ENCODE assay signal across 8 mouse cellular contexts in the genomic region with DNA sequence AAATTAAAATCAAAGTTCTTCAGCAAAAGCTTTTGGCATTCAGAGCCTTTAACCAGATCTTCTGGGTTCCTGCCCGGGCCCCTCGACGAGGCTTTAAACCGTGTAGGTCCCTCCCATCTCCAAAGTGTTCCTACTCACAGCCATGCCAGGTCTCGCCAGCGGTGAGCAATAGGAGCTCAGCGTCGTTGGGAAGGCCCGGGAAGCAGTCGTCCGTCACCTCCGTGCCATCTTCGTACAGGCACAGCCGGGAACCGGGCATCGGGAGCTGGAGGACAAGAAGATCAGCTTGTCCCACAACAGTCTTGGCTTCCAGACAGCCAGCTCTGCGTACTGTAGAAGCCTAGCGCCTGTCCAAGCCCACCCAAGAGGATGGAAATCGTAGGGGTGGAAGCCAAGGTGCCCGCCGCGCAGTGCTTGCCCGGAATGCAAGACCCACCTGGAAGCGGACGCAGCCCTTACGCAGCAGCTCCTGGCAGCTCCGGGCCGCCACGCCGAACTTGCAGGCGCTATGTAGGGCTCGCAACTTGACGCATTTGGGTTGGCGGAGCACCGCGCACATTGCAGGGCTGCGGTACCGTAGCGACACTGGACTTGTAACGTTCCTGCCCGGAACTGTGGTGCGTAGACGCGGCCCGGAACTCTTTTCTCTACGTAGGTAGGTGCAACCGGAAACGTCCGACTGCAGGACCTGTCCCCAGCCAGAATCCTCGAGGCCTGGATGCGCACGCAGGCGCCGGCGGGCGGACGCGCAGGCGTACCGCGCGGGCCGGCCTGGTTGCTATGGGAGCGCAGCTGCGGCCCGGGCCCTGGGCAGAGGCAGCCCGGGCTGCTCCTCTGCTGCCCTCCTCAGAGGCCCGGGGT. TPM values are rescaled to one million over a fixed set of nuclear protein-coding genes. Genes with fewer than 3 reads are reported as not detected.
DNase-seq lines count a peak whose midpoint lies in the region; ATAC-seq lines count a peak whose summit lies in the region.

Dffb (minus strand) TSS at position 696 of the 861 bp plus-strand sequence.
Cep104 (plus strand) TSS at position 764 of the 861 bp plus-strand sequence.

- peak; percentile 93 for ATAC-seq in inflammation-experienced regulatory T-cells, adult 6 months
- ATAC-seq in megakaryocyte-erythroid progenitor cell, adult 5-6 weeks (replicated peaks; ENCODE audit: low FRiP score, low TSS enrichment, poor library complexity, severe bottlenecking), result peak; percentile 73

- intact Hi-C loops in gastrocnemius, postnatal 14 days (cut with DNase I; ENCODE audit: low total_unique reads), result no loop called here
- intact Hi-C loops in left cerebral cortex, postnatal 10 days (cut with DNase I), result no loop called here

- peak; percentile 91 for DNase-seq in adipocyte (ENCODE audit: low spot score)
- DNase-seq in embryo, embryonic 10 days (ENCODE audit: low spot score), result peak; percentile 95
- peak; percentile 95 for DNase-seq in gastrocnemius, postnatal 14 days
- peak; percentile 93 to 96 for DNase-seq in left cerebral cortex, postnatal 10 days (ENCODE audit: extremely low spot score in 1 of 2, low spot score in 2 of 2)
- peak; percentile 94 for DNase-seq in right cerebral cortex, postnatal 25 days
- DNase-seq in urinary bladder, postnatal 4 days (ENCODE audit: low spot score in 2 of 2), result peak; percentile 92 to 96

RNA-seq across cellular contexts. Expression of gene Dffb, which starts in this region (rescaled TPM):
- 1 to 10 TPM; 1.3 to 1.8 TPM for total RNA-seq in gastrocnemius, postnatal 14 days (2021)
- 10 to 100 TPM; 14.3 to 15.9 (median 15.5) TPM for polyA plus RNA-seq in inflammation-experienced regulatory T-cells, adult 6 months (2017; shearing (Covaris generic))
- total RNA-seq in left cerebral cortex, postnatal 10 days (2021), result 10 to 100 TPM; 12.1 to 13.8 TPM
- 6.4 and 9.5 TPM in 2 replicates for total RNA-seq in megakaryocyte-erythroid progenitor cell, adult 5-6 weeks (2014; fragmentation: Nextera tagmentation)
- total RNA-seq in megakaryocyte-erythroid progenitor cell, adult 5-6 weeks (2017), result 11.8 and 15.0 TPM in 2 replicates

RNA-seq across cellular contexts. Expression of gene Cep104, which starts in this region (rescaled TPM):
- 10 to 100 TPM; 15.2 to 15.3 TPM for total RNA-seq in gastrocnemius, postnatal 14 days (2021)
- polyA plus RNA-seq in inflammation-experienced regulatory T-cells, adult 6 months (2017; shearing (Covaris generic)), result 1 to 10 TPM; 3.3 to 4.2 (median 3.6) TPM
- total RNA-seq in left cerebral cortex, postnatal 10 days (2021), result 10 to 100 TPM; 23.8 to 24.0 TPM
- 10.6 and 18.1 TPM in 2 replicates for total RNA-seq in megakaryocyte-erythroid progenitor cell, adult 5-6 weeks (2014; fragmentation: Nextera tagmentation)
- total RNA-seq in megakaryocyte-erythroid progenitor cell, adult 5-6 weeks (2017), result 6.0 and 8.4 TPM in 2 replicates

Comparison
In these comparisons a context has a peak if more than half of its experiments do, and no peak if none do; other contexts are left out.
1. Peak in every context shown above with its lines: DNase-seq and ATAC-seq.